ENCODE assay signal across 14 mouse cellular contexts in the genomic region with DNA sequence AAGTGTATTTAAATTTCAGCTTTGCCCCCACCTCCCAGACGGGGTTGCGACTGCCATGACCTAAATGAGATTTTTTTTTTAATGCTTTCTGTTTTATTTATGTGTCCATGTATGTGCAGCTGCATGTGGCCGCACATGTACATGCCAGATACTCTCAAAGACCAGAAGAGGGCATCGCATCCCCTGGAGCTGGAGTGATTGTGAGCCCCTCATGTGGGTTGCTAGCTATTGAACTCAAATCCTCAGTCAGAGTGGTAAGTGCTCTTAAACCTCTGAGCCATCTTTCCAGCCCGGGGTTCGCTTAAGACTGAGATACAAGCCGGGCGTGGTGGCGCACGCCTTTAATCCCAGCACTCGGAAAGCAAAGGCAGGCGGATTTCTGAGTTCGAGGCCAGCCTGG. TPM values are rescaled to one million over a fixed set of nuclear protein-coding genes. Genes with fewer than 3 reads are reported as not detected.
DNase-seq lines count a peak whose midpoint lies in the region; ATAC-seq and TF ChIP-seq lines count a peak whose summit lies in the region.
"Had no signal": no experiment of that assay in that cellular context is flagged by ENCODE, and none has a peak within 500 bp of the region (broad histone marks: within the 10 kb centered on the region; RNA-seq: fewer than 3 reads in every experiment).

No protein-coding gene starts in this region.

- no peaks in the 10 kb centered on the region for H3K27me3 ChIP-seq in forebrain, embryonic 11.5 days (ENCODE audit: control insufficient read depth, insufficient read depth, low read length)
- H3K27me3 ChIP-seq in forebrain, embryonic 13.5 days = 0 out of 2 replicates have a peak, but pooled peaks cover 3% of the 10 kb centered on the region
- no peaks in the 10 kb centered on the region for H3K27me3 ChIP-seq in liver, embryonic 14.5 days (ENCODE audit: control insufficient read depth, insufficient read depth, low read length)
- H3K27me3 ChIP-seq in Patski = no peaks in the 10 kb centered on the region
- no peaks in the 10 kb centered on the region for H3K27me3 ChIP-seq in forebrain, embryonic 16.5 days (replicated peaks; ENCODE audit: control insufficient read depth, insufficient read depth, low read length)
- H3K27me3 ChIP-seq: embryonic facial prominence, embryonic 15.5 days; liver, embryonic 13.5 days; neural tube, embryonic 13.5 days had no signal

- CTCF ChIA-PET in Patski (lab: Charles Lee) = interaction anchor here (0.7 to 3.3 kb wide), 13 partner anchors 8 to 155 kb away, joined by 3 to 23 read pairs (median 5); no protein-coding TSS in a partner anchor

- no peak overlapping the region for H3K9ac ChIP-seq in forebrain, embryonic 11.5 days (ENCODE audit: low read length)
- no peak overlapping the region for H3K9ac ChIP-seq in forebrain, embryonic 13.5 days
- H3K9ac ChIP-seq in liver, embryonic 14.5 days (replicated peaks) = no peak overlapping the region
- no peak overlapping the region for H3K9ac ChIP-seq in forebrain, embryonic 16.5 days (replicated peaks; ENCODE audit: low read depth, low read length)
- H3K9ac ChIP-seq: embryonic facial prominence, embryonic 15.5 days; liver, embryonic 13.5 days; neural tube, embryonic 13.5 days had no signal

- no peak for TF ChIP-seq EP300 in liver, embryonic 14.5 days (IDR thresholded peaks at IDR 0.05; ENCODE audit: low read depth)

- no peaks in the 10 kb centered on the region for H3K36me3 ChIP-seq in forebrain, embryonic 11.5 days (ENCODE audit: control insufficient read depth, insufficient read depth, low read length)
- no peaks in the 10 kb centered on the region for H3K36me3 ChIP-seq in forebrain, embryonic 13.5 days (ENCODE audit: poor library complexity, severe bottlenecking)
- no peaks in the 10 kb centered on the region for H3K36me3 ChIP-seq in liver, embryonic 14.5 days (replicated peaks; ENCODE audit: control insufficient read depth, insufficient read depth, low read depth)
- H3K36me3 ChIP-seq in forebrain, embryonic 16.5 days (ENCODE audit: control insufficient read depth, insufficient read depth) = no peaks in the 10 kb centered on the region
- H3K36me3 ChIP-seq: embryonic facial prominence, embryonic 15.5 days; liver, embryonic 13.5 days; neural tube, embryonic 13.5 days had no signal

- no peak overlapping the region for H3K4me3 ChIP-seq in forebrain, embryonic 11.5 days (ENCODE audit: low read depth, low read length)
- H3K4me3 ChIP-seq in forebrain, embryonic 13.5 days = no peak overlapping the region
- H3K4me3 ChIP-seq in liver, embryonic 14.5 days (ENCODE audit: insufficient read depth in 1 of 2, low read depth in 2 of 2, low read length in 2 of 2) = no peak overlapping the region
- no peak overlapping the region for H3K4me3 ChIP-seq in forebrain, embryonic 16.5 days (replicated peaks; ENCODE audit: low read length)
- H3K4me3 ChIP-seq: embryonic facial prominence, embryonic 15.5 days; liver, embryonic 13.5 days; neural tube, embryonic 13.5 days had no signal

- no peaks in the 10 kb centered on the region for H3K4me1 ChIP-seq in forebrain, embryonic 11.5 days (replicated peaks; ENCODE audit: control insufficient read depth, insufficient read depth, low read length)
- H3K4me1 ChIP-seq in forebrain, embryonic 13.5 days = no peaks in the 10 kb centered on the region
- no peaks in the 10 kb centered on the region for H3K4me1 ChIP-seq in liver, embryonic 14.5 days (replicated peaks; ENCODE audit: control insufficient read depth in 2 of 2, insufficient read depth in 2 of 2, low read length in 1 of 2)
- H3K4me1 ChIP-seq in forebrain, embryonic 16.5 days (replicated peaks; ENCODE audit: control insufficient read depth, insufficient read depth, low read length) = no peaks in the 10 kb centered on the region
- H3K4me1 ChIP-seq: embryonic facial prominence, embryonic 15.5 days; liver, embryonic 13.5 days; neural tube, embryonic 13.5 days had no signal

- no peak overlapping the region for H3K27ac ChIP-seq in forebrain, embryonic 11.5 days (ENCODE audit: low read depth, low read length)
- no peak overlapping the region for H3K27ac ChIP-seq in forebrain, embryonic 13.5 days
- H3K27ac ChIP-seq in liver, embryonic 14.5 days = no peak overlapping the region
- no peak overlapping the region for H3K27ac ChIP-seq in forebrain, embryonic 16.5 days (ENCODE audit: low read length)
- H3K27ac ChIP-seq: embryonic facial prominence, embryonic 15.5 days; liver, embryonic 13.5 days; neural tube, embryonic 13.5 days had no signal

- peak; percentile 16; the same call in 1 of the 2 replicates for TF ChIP-seq CTCF in liver, embryonic 14.5 days (IDR thresholded peaks at IDR 0.05; ENCODE audit: low read depth)
- peak; percentile 35 for TF ChIP-seq CTCF in Patski (IDR thresholded peaks at IDR 0.05)

- in situ Hi-C loops in Patski (cut with MboI; ENCODE audit: low pct_unique_long_range_greater_than_20kb) = no loop called here

- DNase-seq in forebrain, embryonic 11.5 days (ENCODE audit: low spot score) = peak; percentile 66
- no peak for DNase-seq in liver, embryonic 14.5 days (ENCODE audit: low read depth in 3 of 3, low spot score in 3 of 3)
- DNase-seq in liver (no peak), Patski (ENCODE audit: low read depth, low spot score) (no peak)
- DNase-seq in cerebellum, postnatal 36 days = no peak
- DNase-seq in cerebellum, postnatal 4 days (ENCODE audit: low spot score in 2 of 2) = no peak
- DNase-seq: adrenal gland, postnatal 14 days; kidney, adult 11 months; liver, embryonic 13.5 days; thymus, postnatal 14 days had no signal

- 49% methylated on average over 13 of the region's 13 CpGs for WGBS in forebrain, embryonic 11.5 days
- 48% methylated on average over 13 of the region's 13 CpGs for WGBS in forebrain, embryonic 13.5 days
- WGBS in liver, embryonic 14.5 days (ENCODE audit: insufficient replicate concordance) = 62% methylated on average over 13 of the region's 13 CpGs
- WGBS in forebrain, embryonic 16.5 days = 51% methylated on average over 13 of the region's 13 CpGs

- no peaks in the 10 kb centered on the region for H3K9me3 ChIP-seq in forebrain, embryonic 11.5 days (ENCODE audit: control insufficient read depth, low read length)
- H3K9me3 ChIP-seq in forebrain, embryonic 13.5 days (replicated peaks) = no peaks in the 10 kb centered on the region
- no peaks in the 10 kb centered on the region for H3K9me3 ChIP-seq in liver, embryonic 14.5 days (ENCODE audit: control insufficient read depth, low read length)
- no peaks in the 10 kb centered on the region for H3K9me3 ChIP-seq in forebrain, embryonic 16.5 days (ENCODE audit: control insufficient read depth, low read length)
- H3K9me3 ChIP-seq: embryonic facial prominence, embryonic 15.5 days; liver, embryonic 13.5 days; neural tube, embryonic 13.5 days had no signal

- H3K4me2 ChIP-seq in forebrain, embryonic 11.5 days (ENCODE audit: low read depth, low read length, severe bottlenecking) = no peak overlapping the region
- H3K4me2 ChIP-seq in forebrain, embryonic 13.5 days = no peak overlapping the region
- no peak overlapping the region for H3K4me2 ChIP-seq in liver, embryonic 14.5 days (ENCODE audit: low read depth)
- H3K4me2 ChIP-seq in forebrain, embryonic 16.5 days (ENCODE audit: low read length) = no peak overlapping the region
- H3K4me2 ChIP-seq: embryonic facial prominence, embryonic 15.5 days; liver, embryonic 13.5 days; neural tube, embryonic 13.5 days had no signal

- POLR2A ChIA-PET in Patski (lab: Charles Lee) = no interaction called here

- ATAC-seq in forebrain, embryonic 11.5 days (replicated peaks; ENCODE audit: low FRiP score) = peak; percentile 48; the same call in 1 of the 2 replicates
- ATAC-seq in forebrain, embryonic 13.5 days = no peak
- ATAC-seq in liver, embryonic 14.5 days (ENCODE audit: insufficient read depth) = no peak
- ATAC-seq in Patski = no peak
- 0 out of 2 replicates have a peak, but pooled peaks have one; percentile 60 for ATAC-seq in forebrain, embryonic 16.5 days

RNA-seq across cellular contexts. Expression of a gene that starts 46.9 kb away (rescaled TPM):
- polyA plus RNA-seq in forebrain, embryonic 11.5 days (2014; fragmentation: Nextera tagmentation; extraction: Ambion mirVana) = 76.3 and 78.8 TPM in 2 replicates
- 122 and 125 TPM in 2 replicates for polyA plus RNA-seq in forebrain, embryonic 13.5 days (2015; fragmentation: Nextera tagmentation; extraction: Ambion mirVana)
- 4.4 and 5.2 TPM in 2 replicates for polyA plus RNA-seq in liver, embryonic 14.5 days (2012; rRNA removed)
- polyA plus RNA-seq in liver, embryonic 14.5 days (2014; fragmentation: Nextera tagmentation; extraction: Ambion mirVana) = 4.8 and 5.5 TPM in 2 replicates
- polyA plus RNA-seq in Patski (2021) = 47.7 TPM
- polyA plus RNA-seq in forebrain, embryonic 16.5 days (2015; fragmentation: Nextera tagmentation; extraction: Ambion mirVana) = 156 and 201 TPM in 2 replicates

Comparison
In these comparisons a context has a peak if more than half of its experiments do, and no peak if none do; other contexts are left out.
1. ATAC-seq: peak in forebrain, embryonic 11.5 days (single experiment) and forebrain, embryonic 16.5 days (single experiment); none in forebrain, embryonic 13.5 days (single experiment), liver, embryonic 14.5 days (single experiment) and Patski (single experiment).